Mouse (Mus musculus) midbrain, embryonic 16.5 days (tissue): Measurements from ENCODE around the gene Bcl2a1d. TPM values are rescaled to one million over a fixed set of nuclear protein-coding genes. Genes with fewer than 3 reads are reported as not detected.
"Not testable (repeated sequence)": the region's sequence is repeated elsewhere in the genome, so short reads cannot be mapped to it uniquely, and the experiment has no call there.

Experiments
- ATAC-seq: fragments of 200-750 bp; cut with Nextera tagmentation; 2 replicates; pipeline ENCODE4 v1.8.0; 2017; ENCODE audit warnings: moderate TSS enrichment
- H3K27ac ChIP-seq: fragments of 300-500 bp; sonication (generic); 2 replicates; pipeline ENCODE4 v1.5.1; 2014; ENCODE audit warnings: mild to moderate bottlenecking, low read length, mixed read lengths
- H3K27me3 ChIP-seq: fragments of 300-500 bp; sonication (generic); 2 replicates; pipeline ENCODE4 v1.6.1; 2014; ENCODE audit warnings: low read depth, low read length, mixed read lengths; ENCODE audit not compliant: control insufficient read depth, insufficient read depth
- H3K36me3 ChIP-seq: fragments of 300-500 bp; sonication (generic); 2 replicates; pipeline ENCODE4 v1.6.1; 2014; ENCODE audit warnings: mild to moderate bottlenecking, low read length, moderate library complexity, mixed read lengths; ENCODE audit not compliant: control insufficient read depth, insufficient read depth
- H3K4me1 ChIP-seq: fragments of 300-500 bp; sonication (generic); 2 replicates; pipeline ENCODE4 v1.6.1; 2014; ENCODE audit warnings: mild to moderate bottlenecking, low read length, mixed read lengths; ENCODE audit not compliant: control insufficient read depth, insufficient read depth
- H3K4me2 ChIP-seq: fragments of 300-500 bp; sonication (generic); 2 replicates; pipeline ENCODE4 v1.6.1; 2014; ENCODE audit warnings: mild to moderate bottlenecking, low read length, mixed read lengths
- H3K4me3 ChIP-seq: fragments of 300-500 bp; sonication (generic); 2 replicates; pipeline ENCODE4 v1.5.1; 2014; ENCODE audit warnings: low read depth, mild to moderate bottlenecking, low read length, moderate library complexity, mixed read lengths
- H3K9ac ChIP-seq: fragments of 300-500 bp; sonication (generic); 2 replicates; pipeline ENCODE4 v1.6.1; 2014; ENCODE audit warnings: low read depth, low read length, mixed read lengths
- H3K9me3 ChIP-seq: fragments of 300-500 bp; sonication (generic); replicated peaks from 2 replicates; pipeline ENCODE4 v1.6.1; 2014; ENCODE audit warnings: mild to moderate bottlenecking, low read length, mixed read lengths; ENCODE audit not compliant: control insufficient read depth, poor library complexity, severe bottlenecking
- WGBS: fragments of 180-500 bp; shearing (Covaris S2); extraction: QIAGEN DNeasy Blood & Tissue Kit; methylation state at CpG from one replicate; pipeline ENCODE4 v1.1.7; 2014; 5-methylcytosine and 5-hydroxymethylcytosine counted together
- polyA plus RNA-seq: library from polyadenylated mRNA; unstranded; fragments of >200 nt; fragmentation: Nextera tagmentation; extraction: Ambion mirVana; gene quantifications from 2 replicates; pipeline ENCODE4 v1.2.1, GENCODE M21; 2015

The Bcl2a1d gene
- polyA plus RNA-seq, 1 experiment from 2014 or later: not detected

- Histone ChIP-seq H3K4me3 (peak within 1 kb of the TSS; percentile 35), H3K4me2 (peak within 1 kb of the TSS; percentile 49), H3K27ac (peak within 1 kb of the TSS; percentile 81), H3K9ac (0 out of 2 replicates have a peak within 1 kb of the TSS, but pooled peaks have one; percentile 38)
- WGBS: 20% methylated on average over 11 of the region's 12 CpGs
- H3K9me3 ChIP-seq, H3K36me3 ChIP-seq, H3K4me1 ChIP-seq, H3K27me3 ChIP-seq: not testable (repeated sequence)
- ATAC-seq: peak; percentile 84
Observed at GRCm38 (mm10) chr9:88719989-88720537, 11.7 kb downstream of the Bcl2a1d start, which contains the start of gene Mthfsl. Gene Mthfsl (minus strand): TSS chr9:88720296.

GRCm38 (mm10) chr9:88719073-88719921 is 12.4 kb downstream of the Bcl2a1d start:
- Histone ChIP-seq H3K27ac (peak overlapping the region; percentile 63), H3K9ac (0 out of 2 replicates have a peak overlapping the region, but pooled peaks have one; percentile 38), H3K4me3 (peak overlapping the region; percentile 35), H3K4me2 (peak overlapping the region; percentile 39)
- H3K36me3 ChIP-seq, H3K4me1 ChIP-seq, H3K9me3 ChIP-seq, H3K27me3 ChIP-seq: not testable (repeated sequence)
- 8% methylated on average over 16 of the region's 46 CpGs for WGBS
- ATAC-seq: peak; percentile 97

GRCm38 (mm10) chr9:88718593-88718992 is 13.1 kb downstream of the Bcl2a1d start:
- not testable (repeated sequence) for H3K4me3 ChIP-seq, H3K9ac ChIP-seq, H3K9me3 ChIP-seq, H3K36me3 ChIP-seq, H3K27me3 ChIP-seq, H3K4me1 ChIP-seq, ATAC-seq, H3K27ac ChIP-seq
- WGBS: 73% methylated on average over 5 of the region's 5 CpGs
- H3K4me2 ChIP-seq: peak overlapping the region; percentile 39

- not testable (repeated sequence) for H3K36me3 ChIP-seq, H3K4me3 ChIP-seq, H3K9me3 ChIP-seq, H3K27ac ChIP-seq, H3K27me3 ChIP-seq, H3K9ac ChIP-seq, H3K4me2 ChIP-seq, H3K4me1 ChIP-seq, ATAC-seq
- WGBS: 13% methylated on average over 2 of the region's 2 CpGs
Observed at GRCm38 (mm10) chr9:88718140-88718539, 13.6 kb downstream of the Bcl2a1d start.

- H3K4me2 ChIP-seq, H3K9me3 ChIP-seq, H3K4me1 ChIP-seq, H3K27me3 ChIP-seq, H3K27ac ChIP-seq, H3K4me3 ChIP-seq, H3K9ac ChIP-seq, H3K36me3 ChIP-seq, ATAC-seq: not testable (repeated sequence)
- WGBS: 84% methylated on average over 5 of the region's 5 CpGs
Observed at GRCm38 (mm10) chr9:88714515-88714914, 17.2 kb downstream of the Bcl2a1d start.

GRCm38 (mm10) chr9:88712164-88712749 is 19.5 kb downstream of the Bcl2a1d start:
- not testable (repeated sequence) for H3K36me3 ChIP-seq, H3K9me3 ChIP-seq, H3K4me1 ChIP-seq, H3K4me2 ChIP-seq, H3K9ac ChIP-seq, H3K27me3 ChIP-seq, H3K27ac ChIP-seq, ATAC-seq, H3K4me3 ChIP-seq
- WGBS: 87% methylated on average over 3 of the region's 3 CpGs

GRCm38 (mm10) chr9:88710910-88711438 is 20.7 kb downstream of the Bcl2a1d start:
- not testable (repeated sequence) for H3K9me3 ChIP-seq, ATAC-seq, H3K27ac ChIP-seq, H3K4me1 ChIP-seq, H3K27me3 ChIP-seq, H3K36me3 ChIP-seq, H3K4me2 ChIP-seq, H3K4me3 ChIP-seq, H3K9ac ChIP-seq
- 93% methylated on average over 4 of the region's 5 CpGs for WGBS

GRCm38 (mm10) chr9:88710439-88710838 is 21.3 kb downstream of the Bcl2a1d start:
- WGBS: 89% methylated on average over 2 of the region's 2 CpGs
- not testable (repeated sequence) for ATAC-seq, H3K4me1 ChIP-seq

GRCm38 (mm10) chr9:88709794-88710193 is 21.9 kb downstream of the Bcl2a1d start:
- H3K9me3 ChIP-seq, H3K9ac ChIP-seq, H3K4me1 ChIP-seq, H3K4me3 ChIP-seq, H3K27ac ChIP-seq, H3K27me3 ChIP-seq, H3K36me3 ChIP-seq, H3K4me2 ChIP-seq, ATAC-seq: not testable (repeated sequence)
- 95% methylated on average over 5 of the region's 5 CpGs for WGBS

More at GRCm38 (mm10) chr9:88710439-88710838, 21.3 kb downstream of the Bcl2a1d start:
- H3K9ac ChIP-seq, H3K4me3 ChIP-seq, H3K27me3 ChIP-seq, H3K36me3 ChIP-seq, H3K4me2 ChIP-seq, H3K27ac ChIP-seq, H3K9me3 ChIP-seq: not testable (repeated sequence)
